Mouse (Mus musculus): ENCODE results near the gene Osbpl3.

GRCm38 (mm10) chr6:50316795-50317505, 139.1 kb downstream of the Osbpl3 start:
- no peak for TF ChIP-seq POLR2A (IDR thresholded peaks at IDR 0.05; ENCODE audit: borderline replicate concordance, extremely low read depth, low read depth, low read length)
- no peak for TF ChIP-seq CTCF (IDR thresholded peaks at IDR 0.05; ENCODE audit: insufficient read depth, low read length)

Measured in lung, adult 2 months (tissue).